Mouse (Mus musculus): ENCODE results near the gene Tmem91. TPM values are rescaled to one million over a fixed set of nuclear protein-coding genes. Genes with fewer than 3 reads are reported as not detected.

Tmem91 gene
- polyA plus RNA-seq, 1 experiment from 2014 or later = 3.1 TPM

- Histone ChIP-seq H3K27me3 (peaks cover 6% of the 10 kb centered on the region), H3K36me3 (0 out of 2 replicates have a peak, but pooled peaks cover 1% of the 10 kb centered on the region), H3K4me2 (replicated peaks) (peak overlapping the region; percentile 63), H3K9me3 (no peaks in the 10 kb centered on the region), H3K4me1 (no peaks in the 10 kb centered on the region), H3K27ac (replicated peaks) (no peak overlapping the region), H3K4me3 (peak overlapping the region; percentile 64), H3K9ac (replicated peaks) (peak overlapping the region; percentile 50)
- no peak for ATAC-seq (ENCODE audit: low FRiP score, low read depth)
- 23% methylated on average over 5 of the region's 5 CpGs for WGBS
Observed at GRCm38 (mm10) chr7:25619722-25619991, 55.3 kb downstream of the Tmem91 start.

Other genes starting within 250 kb of the Tmem91 start
- 0.64 and 0.73 TPM in 2 replicates for gene Ceacam1, start 197.6 kb downstream of the Tmem91 start, polyA plus RNA-seq (2016; fragmentation: Nextera tagmentation; extraction: Ambion mirVana)
- not detected in 2 replicates for gene Ceacam2, start 135.3 kb downstream of the Tmem91 start, polyA plus RNA-seq (2016; fragmentation: Nextera tagmentation; extraction: Ambion mirVana)
- gene Erich4, start 59.3 kb downstream of the Tmem91 start, polyA plus RNA-seq (2016; fragmentation: Nextera tagmentation; extraction: Ambion mirVana) = not detected in 2 replicates
- 26.3 and 26.5 TPM in 2 replicates for gene Dmac2, start 55.8 kb downstream of the Tmem91 start, polyA plus RNA-seq (2016; fragmentation: Nextera tagmentation; extraction: Ambion mirVana)
- gene B3gnt8, start 48.5 kb downstream of the Tmem91 start, polyA plus RNA-seq (2016; fragmentation: Nextera tagmentation; extraction: Ambion mirVana) = 0.71 and 1.3 TPM in 2 replicates
- 38.4 and 43.4 TPM in 2 replicates for gene Bckdha, start 16.2 kb downstream of the Tmem91 start, polyA plus RNA-seq (2016; fragmentation: Nextera tagmentation; extraction: Ambion mirVana)
- 49.1 and 50.1 TPM in 2 replicates for gene Exosc5, start 16.0 kb downstream of the Tmem91 start, polyA plus RNA-seq (2016; fragmentation: Nextera tagmentation; extraction: Ambion mirVana)
- 29.0 and 33.9 TPM in 2 replicates for gene B9d2, start 5.6 kb upstream of the Tmem91 start, polyA plus RNA-seq (2016; fragmentation: Nextera tagmentation; extraction: Ambion mirVana)
- gene Tgfb1, start 11.8 kb upstream of the Tmem91 start, polyA plus RNA-seq (2016; fragmentation: Nextera tagmentation; extraction: Ambion mirVana) = 1.3 and 1.6 TPM in 2 replicates
- 32.8 and 33.2 TPM in 2 replicates for gene Ccdc97, start 43.9 kb upstream of the Tmem91 start, polyA plus RNA-seq (2016; fragmentation: Nextera tagmentation; extraction: Ambion mirVana)
- gene Hnrnpul1, start 79.6 kb upstream of the Tmem91 start, polyA plus RNA-seq (2016; fragmentation: Nextera tagmentation; extraction: Ambion mirVana) = 70.0 and 80.5 TPM in 2 replicates
- gene Axl, start 113.5 kb upstream of the Tmem91 start, polyA plus RNA-seq (2016; fragmentation: Nextera tagmentation; extraction: Ambion mirVana) = 27.3 and 27.8 TPM in 2 replicates
- gene Cyp2s1, start 141.7 kb upstream of the Tmem91 start, polyA plus RNA-seq (2016; fragmentation: Nextera tagmentation; extraction: Ambion mirVana) = 0.55 and 0.64 TPM in 2 replicates
- gene Cyp2b10, start 222.5 kb upstream of the Tmem91 start, polyA plus RNA-seq (2016; fragmentation: Nextera tagmentation; extraction: Ambion mirVana) = not detected in 2 replicates